Mouse (Mus musculus) forebrain, embryonic 16.5 days (tissue): ENCODE measurements around the gene Slc16a11. TPM values are rescaled to one million over a fixed set of nuclear protein-coding genes. Genes with fewer than 3 reads are reported as not detected.

Experiments used
- ATAC-seq: fragments of 200-750 bp; cut with Nextera tagmentation; 2 replicates; pipeline ENCODE4 v1.8.0; 2017; ENCODE audit warnings: mild to moderate bottlenecking, moderate library complexity
- H3K27ac ChIP-seq: fragments of 300-500 bp; sonication (generic); 2 replicates; pipeline ENCODE4 v1.5.1; 2014; ENCODE audit warnings: low read length, control low read depth
- H3K27me3 ChIP-seq: fragments of 300-500 bp; sonication (generic); replicated peaks from 2 replicates; pipeline ENCODE4 v1.6.1; 2014; ENCODE audit warnings: low read length; ENCODE audit not compliant: control insufficient read depth, insufficient read depth
- H3K36me3 ChIP-seq: fragments of 300-500 bp; sonication (generic); 2 replicates; pipeline ENCODE4 v1.6.1; 2014; ENCODE audit not compliant: control insufficient read depth, insufficient read depth
- H3K4me1 ChIP-seq: fragments of 300-500 bp; sonication (generic); replicated peaks from 2 replicates; pipeline ENCODE4 v1.6.1; 2014; ENCODE audit warnings: low read length; ENCODE audit not compliant: control insufficient read depth, insufficient read depth
- H3K4me2 ChIP-seq: fragments of 300-500 bp; sonication (generic); 2 replicates; pipeline ENCODE4 v1.6.1; 2014; ENCODE audit warnings: mild to moderate bottlenecking, low read length, control low read depth
- H3K4me3 ChIP-seq: fragments of 300-500 bp; sonication (generic); replicated peaks from 2 replicates; pipeline ENCODE4 v1.5.1; 2014; ENCODE audit warnings: mild to moderate bottlenecking, low read length, control low read depth
- H3K9ac ChIP-seq: fragments of 300-500 bp; sonication (generic); replicated peaks from 2 replicates; pipeline ENCODE4 v1.6.1; 2014; ENCODE audit warnings: low read depth, low read length, control low read depth
- H3K9me3 ChIP-seq: fragments of 300-500 bp; sonication (generic); 2 replicates; pipeline ENCODE4 v1.6.1; 2016; ENCODE audit warnings: low read length; ENCODE audit not compliant: control insufficient read depth
- WGBS: fragments of 180-500 bp; shearing (Covaris S2); extraction: QIAGEN DNeasy Blood & Tissue Kit; methylation state at CpG from one replicate; pipeline ENCODE4 v1.1.7; 2014; 5-methylcytosine and 5-hydroxymethylcytosine counted together
- polyA plus RNA-seq: library from polyadenylated mRNA; unstranded; fragments of >200 nt; fragmentation: Nextera tagmentation; extraction: Ambion mirVana; gene quantifications from 2 replicates; pipeline ENCODE4 v1.2.1, GENCODE M21; 2015

Gene Slc16a11
- polyA plus RNA-seq, 1 experiment from 2014 or later: 4.8 TPM

- Histone ChIP-seq H3K4me1 (peaks cover 36% of the 10 kb centered on the region), H3K4me3 (no peak overlapping the region), H3K4me2 (peak overlapping the region; percentile 59; the same call in 1 of the 2 replicates), H3K36me3 (no peaks in the 10 kb centered on the region), H3K27me3 (peaks cover 28% of the 10 kb centered on the region), H3K9me3 (no peaks in the 10 kb centered on the region), H3K9ac (no peak overlapping the region), H3K27ac (no peak overlapping the region)
- WGBS: 79% methylated on average over 4 of the region's 4 CpGs
- ATAC-seq: no peak
Measured at GRCm38 (mm10) chr11:70227661-70228245, 15.2 kb downstream of the Slc16a11 start.

GRCm38 (mm10) chr11:70228828-70229227, 16.3 kb downstream of the Slc16a11 start:
- H3K4me1 ChIP-seq: peaks cover 41% of the 10 kb centered on the region
- whole genome bisulfite sequencing: under 1% methylated on average over 19 of the region's 19 CpGs
- H3K4me2 ChIP-seq: peak overlapping the region; percentile 53
- peak; percentile 47 for ATAC-seq
- peaks cover 28% of the 10 kb centered on the region for H3K27me3 ChIP-seq
- peak overlapping the region; percentile 14; the same call in 1 of the 2 replicates for H3K9ac ChIP-seq
- no peaks in the 10 kb centered on the region for H3K9me3 ChIP-seq
- no peaks in the 10 kb centered on the region for H3K36me3 ChIP-seq
- peak overlapping the region; percentile 34 for H3K4me3 ChIP-seq
- no peak overlapping the region for H3K27ac ChIP-seq

- WGBS: 2% methylated on average over 39 of the region's 39 CpGs
- Histone ChIP-seq H3K27me3 (peaks cover 28% of the 10 kb centered on the region), H3K9ac (peak within 1 kb of the TSS; percentile 39), H3K4me1 (peaks cover 41% of the 10 kb centered on the region), H3K4me3 (peak within 1 kb of the TSS; percentile 34), H3K9me3 (no peaks in the 10 kb centered on the region), H3K36me3 (no peaks in the 10 kb centered on the region), H3K27ac (no peak within 1 kb of the TSS), H3K4me2 (peak within 1 kb of the TSS; percentile 53)
- peak; percentile 2; the same call in 1 of the 2 replicates for ATAC-seq
Measured at GRCm38 (mm10) chr11:70229260-70230010, 16.9 kb downstream of the Slc16a11 start, which contains the start of gene Bcl6b. TSS of gene Bcl6b (minus strand) at chr11:70229798.

- peak overlapping the region; percentile 35 for H3K4me2 ChIP-seq
- peak overlapping the region; percentile 18 for H3K4me3 ChIP-seq
- peaks cover 28% of the 10 kb centered on the region for H3K27me3 ChIP-seq
- H3K36me3 ChIP-seq: peaks cover 4% of the 10 kb centered on the region; the same call in 1 of the 2 replicates
- H3K27ac ChIP-seq: no peak overlapping the region
- no peaks in the 10 kb centered on the region for H3K9me3 ChIP-seq
- under 1% methylated on average over 32 of the region's 32 CpGs for WGBS
- peak overlapping the region; percentile 39; the same call in 1 of the 2 replicates for H3K9ac ChIP-seq
- peak; percentile 26; the same call in 1 of the 2 replicates for ATAC-seq
- H3K4me1 ChIP-seq: peaks cover 41% of the 10 kb centered on the region
Measured at GRCm38 (mm10) chr11:70230239-70230727, 17.7 kb downstream of the Slc16a11 start.

- Histone ChIP-seq H3K4me2 (peak overlapping the region; percentile 54), H3K27me3 (peaks cover 26% of the 10 kb centered on the region), H3K9ac (peak overlapping the region; percentile 61), H3K27ac (no peak overlapping the region), H3K36me3 (peaks cover 4% of the 10 kb centered on the region; the same call in 1 of the 2 replicates), H3K4me1 (peaks cover 36% of the 10 kb centered on the region), H3K9me3 (no peaks in the 10 kb centered on the region), H3K4me3 (peak overlapping the region; percentile 46)
- WGBS: 6% methylated on average over 8 of the region's 10 CpGs
- ATAC-seq: no peak
Measured at GRCm38 (mm10) chr11:70232546-70232945, 20.0 kb downstream of the Slc16a11 start.

GRCm38 (mm10) chr11:70233016-70233415, 20.5 kb downstream of the Slc16a11 start:
- H3K4me1 ChIP-seq: peaks cover 33% of the 10 kb centered on the region
- H3K9me3 ChIP-seq: no peaks in the 10 kb centered on the region
- WGBS: 44% methylated on average over 8 of the region's 8 CpGs
- no peak for ATAC-seq
- H3K4me3 ChIP-seq: peak overlapping the region; percentile 46
- peaks cover 24% of the 10 kb centered on the region for H3K27me3 ChIP-seq
- peaks cover 4% of the 10 kb centered on the region; the same call in 1 of the 2 replicates for H3K36me3 ChIP-seq
- peak overlapping the region; percentile 61 for H3K9ac ChIP-seq
- no peak overlapping the region for H3K27ac ChIP-seq
- peak overlapping the region; percentile 54 for H3K4me2 ChIP-seq

GRCm38 (mm10) chr11:70234037-70234436, 21.5 kb downstream of the Slc16a11 start:
- no peaks in the 10 kb centered on the region for H3K9me3 ChIP-seq
- H3K4me1 ChIP-seq: peaks cover 36% of the 10 kb centered on the region
- H3K27ac ChIP-seq: no peak overlapping the region
- WGBS: 67% methylated on average over 5 of the region's 5 CpGs
- H3K27me3 ChIP-seq: peaks cover 17% of the 10 kb centered on the region
- no peak for ATAC-seq
- no peak overlapping the region for H3K4me2 ChIP-seq
- H3K4me3 ChIP-seq: no peak overlapping the region
- H3K9ac ChIP-seq: no peak overlapping the region
- peaks cover 4% of the 10 kb centered on the region; the same call in 1 of the 2 replicates for H3K36me3 ChIP-seq

GRCm38 (mm10) chr11:70234497-70234896, 21.9 kb downstream of the Slc16a11 start:
- no peak for ATAC-seq

GRCm38 (mm10) chr11:70235254-70235900, 22.8 kb downstream of the Slc16a11 start:
- H3K4me2 ChIP-seq: no peak overlapping the region
- H3K4me1 ChIP-seq: peaks cover 27% of the 10 kb centered on the region
- H3K27me3 ChIP-seq: peaks cover 4% of the 10 kb centered on the region
- H3K9me3 ChIP-seq: no peaks in the 10 kb centered on the region
- H3K4me3 ChIP-seq: no peak overlapping the region
- 92% methylated on average over 12 of the region's 12 CpGs for WGBS
- no peak overlapping the region for H3K9ac ChIP-seq
- no peak overlapping the region for H3K27ac ChIP-seq
- ATAC-seq: no peak
- H3K36me3 ChIP-seq: peaks cover 4% of the 10 kb centered on the region; the same call in 1 of the 2 replicates

More at GRCm38 (mm10) chr11:70234497-70234896, 21.9 kb downstream of the Slc16a11 start:
- H3K9ac ChIP-seq: no peak overlapping the region
- no peaks in the 10 kb centered on the region for H3K9me3 ChIP-seq
- peaks cover 4% of the 10 kb centered on the region; the same call in 1 of the 2 replicates for H3K36me3 ChIP-seq
- WGBS: 87% methylated on average over 8 of the region's 8 CpGs
- no peak overlapping the region for H3K4me2 ChIP-seq
- H3K27me3 ChIP-seq: peaks cover 13% of the 10 kb centered on the region
- H3K27ac ChIP-seq: no peak overlapping the region
- peaks cover 32% of the 10 kb centered on the region for H3K4me1 ChIP-seq
- no peak overlapping the region for H3K4me3 ChIP-seq
